Mouse (Mus musculus) monocyte, adult 2 months (primary cell): ENCODE measurements around the gene Smarcd3.

ENCODE experiments used
- DNase-seq, 2 experiments: peaks; one replicate each; pipeline ENCODE4 v3.0.0; 2022; ENCODE audit warnings: low spot score in 2 of 2, low read depth in 1 of 2

The Smarcd3 gene

DNA sequence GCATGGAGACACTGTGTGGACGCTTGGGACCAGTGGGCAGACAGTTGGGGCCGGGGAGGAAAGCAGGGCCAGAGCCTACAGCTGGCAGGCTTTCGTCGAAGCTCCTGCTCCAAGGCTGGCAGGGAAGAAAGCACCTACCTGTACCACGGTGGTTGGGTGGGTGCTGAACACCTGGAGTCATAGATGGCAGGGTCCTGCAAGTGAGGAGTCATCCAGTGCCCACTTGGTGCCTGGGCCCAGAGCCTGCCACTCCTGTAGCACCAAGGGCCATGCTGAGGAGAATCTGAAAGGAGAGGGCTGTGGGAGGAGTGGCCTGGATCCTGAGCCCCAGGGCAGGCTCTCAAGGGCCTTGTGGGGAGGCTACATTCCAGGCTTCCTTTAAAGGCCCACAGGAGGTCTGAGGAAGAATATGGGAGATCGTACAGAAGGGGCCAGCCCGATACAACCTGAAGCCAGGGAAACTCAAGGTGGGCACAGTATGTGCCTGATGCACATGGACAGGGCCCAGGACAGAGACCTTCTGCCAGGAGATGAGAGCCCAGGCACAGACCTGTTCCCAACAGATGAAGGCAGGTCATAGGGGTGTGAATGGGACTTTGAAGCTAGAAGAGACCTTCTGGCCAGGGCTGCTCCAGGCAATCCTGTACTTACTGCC lies 1.7 kb downstream of the Smarcd3 start:
- no peak for DNase-seq

DNA sequence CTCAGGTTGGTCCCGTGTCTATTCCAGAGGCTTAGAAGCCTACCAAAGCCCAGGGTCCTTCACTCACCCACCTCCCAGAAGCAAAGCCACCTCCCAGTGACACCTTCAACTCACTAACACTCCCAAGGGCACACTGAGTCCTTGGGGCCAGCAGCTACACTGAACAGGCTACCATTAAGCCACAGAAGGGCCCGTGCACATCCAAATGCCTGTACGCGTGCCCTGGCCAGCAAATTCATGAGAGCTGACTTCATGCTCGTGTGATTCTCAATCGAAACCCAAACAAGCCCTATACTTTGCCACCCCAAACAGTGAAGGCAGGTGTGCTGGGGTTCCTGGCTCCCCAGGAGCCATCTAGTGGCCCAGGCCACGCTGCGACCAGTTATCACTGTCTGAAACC lies 3.6 kb downstream of the Smarcd3 start:
- DNase-seq, result no peak

- no peak for DNase-seq
These were observed 4.1 kb downstream of the Smarcd3 start for GRCm38 (mm10) chr5:24620116-24620515.

DNA sequence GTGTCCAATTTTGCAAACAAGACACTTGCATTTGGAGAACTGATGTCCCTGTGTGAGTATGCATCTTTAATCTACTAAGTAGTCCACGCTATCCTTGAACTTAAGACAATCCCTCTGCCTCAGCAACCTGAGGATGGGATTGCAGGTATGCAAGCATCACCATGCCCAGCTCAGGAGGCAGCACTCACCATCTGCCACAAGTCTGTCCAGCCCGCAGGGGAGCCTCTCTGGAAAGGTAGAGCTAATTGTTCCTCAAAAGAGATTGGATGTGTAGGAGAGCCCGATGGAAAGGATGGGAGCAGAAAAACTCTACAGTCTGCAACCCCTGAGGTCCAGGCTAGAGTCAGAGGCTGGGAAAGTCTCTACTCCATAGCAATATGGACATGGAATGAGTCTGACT lies 5.3 kb downstream of the Smarcd3 start:
- DNase-seq, result no peak

DNA sequence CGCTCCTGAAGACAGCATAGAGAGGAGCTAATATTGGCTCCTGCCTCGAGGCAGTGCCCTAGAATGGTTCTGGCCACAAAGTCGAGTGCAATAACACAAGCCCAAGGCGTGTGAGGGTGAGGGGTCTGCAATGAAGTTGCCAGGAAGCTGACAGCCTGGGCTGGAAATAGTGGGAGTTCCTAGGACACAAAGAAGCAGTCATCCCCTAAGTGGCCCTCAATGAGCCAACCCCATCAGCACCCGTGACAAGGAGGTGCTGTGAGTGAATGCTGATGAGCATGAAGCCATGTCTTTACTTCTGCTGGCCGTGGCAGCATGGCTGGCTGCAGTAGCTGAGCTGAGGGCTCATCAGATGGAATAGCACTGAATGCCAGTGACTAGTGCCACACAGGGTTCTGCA lies 9.1 kb downstream of the Smarcd3 start:
- no peak for DNase-seq

GRCm38 (mm10) chr5:24612302-24612649 lies 11.9 kb downstream of the Smarcd3 start:
- DNase-seq, result no peak

GRCm38 (mm10) chr5:24611366-24612301 lies 12.6 kb downstream of the Smarcd3 start:
- no peak for DNase-seq

DNA sequence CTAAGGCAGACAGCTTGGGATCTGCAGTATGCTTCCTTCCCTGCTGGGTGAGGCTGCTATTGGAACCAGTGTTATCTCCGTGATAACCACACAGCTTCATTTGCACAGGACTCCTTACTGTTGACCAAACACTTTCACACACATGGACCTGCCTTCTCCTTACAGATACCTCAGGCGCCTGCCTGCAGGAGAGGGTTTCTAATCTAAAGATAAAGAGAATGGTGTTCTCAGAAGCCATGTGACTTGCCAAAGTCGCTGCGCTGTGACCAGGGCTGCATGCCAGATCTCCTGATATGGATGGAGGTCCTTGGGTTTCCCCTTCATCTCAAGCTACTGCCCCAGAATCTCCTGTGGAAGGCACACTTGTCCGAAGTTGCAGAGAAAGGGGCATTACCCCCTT lies 14.8 kb downstream of the Smarcd3 start:
- DNase-seq, result no peak

- no peak for DNase-seq
These were observed 18.1 kb downstream of the Smarcd3 start for GRCm38 (mm10) chr5:24605980-24606665.

- no peak for DNase-seq
These were observed 18.8 kb downstream of the Smarcd3 start for GRCm38 (mm10) chr5:24605321-24605979.

DNA sequence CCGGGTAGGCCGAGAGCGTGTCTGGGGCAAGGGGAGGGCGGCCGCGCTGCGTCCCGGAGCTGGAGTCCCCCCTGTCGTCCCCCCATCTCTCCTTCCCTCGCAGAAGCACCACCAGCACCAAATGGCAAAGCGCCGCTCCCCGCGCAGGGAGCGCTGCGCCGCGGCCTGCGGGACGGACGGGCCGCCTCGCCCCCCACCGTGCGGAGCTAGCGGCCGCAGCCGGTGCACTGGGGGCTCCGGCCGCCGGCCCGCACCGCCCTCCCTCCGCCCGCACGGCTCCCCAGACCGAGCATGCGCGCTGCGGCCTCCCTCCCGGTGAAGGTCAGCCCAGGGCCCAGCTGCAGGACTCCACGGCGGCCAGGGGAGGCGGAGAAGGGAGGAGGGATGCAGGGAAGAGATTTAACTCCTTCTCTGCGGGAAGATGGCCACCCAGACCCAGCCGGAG lies 19.5 kb downstream of the Smarcd3 start:
- DNase-seq, result no peak

DNA sequence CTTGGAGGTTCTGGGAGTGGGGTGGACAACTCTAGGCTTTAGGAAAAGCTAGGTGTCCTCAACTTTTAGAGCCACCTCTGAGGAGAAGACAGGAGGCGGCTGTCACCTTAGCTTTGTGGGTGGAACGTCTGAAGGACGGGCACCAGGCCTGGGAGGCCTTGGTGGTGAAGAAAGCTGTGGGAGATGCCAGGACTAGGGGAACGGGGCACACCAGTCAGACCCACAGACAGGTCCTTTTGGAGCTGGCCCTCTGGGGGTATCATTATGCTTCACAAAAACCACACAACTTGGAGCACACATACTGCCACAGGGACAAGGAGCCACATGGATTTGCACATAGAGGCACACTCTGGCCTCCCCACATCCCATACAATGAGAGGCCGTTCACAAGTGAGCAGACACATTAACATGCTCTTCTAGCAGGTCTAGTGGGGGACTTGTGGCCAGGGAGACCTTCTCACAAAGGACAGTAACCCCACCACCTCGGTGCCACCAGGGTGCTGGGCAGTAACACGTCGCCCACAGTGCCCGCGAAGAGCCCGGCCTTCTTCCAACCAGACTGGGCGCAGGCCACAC lies 20.0 kb downstream of the Smarcd3 start:
- no peak for DNase-seq

DNA sequence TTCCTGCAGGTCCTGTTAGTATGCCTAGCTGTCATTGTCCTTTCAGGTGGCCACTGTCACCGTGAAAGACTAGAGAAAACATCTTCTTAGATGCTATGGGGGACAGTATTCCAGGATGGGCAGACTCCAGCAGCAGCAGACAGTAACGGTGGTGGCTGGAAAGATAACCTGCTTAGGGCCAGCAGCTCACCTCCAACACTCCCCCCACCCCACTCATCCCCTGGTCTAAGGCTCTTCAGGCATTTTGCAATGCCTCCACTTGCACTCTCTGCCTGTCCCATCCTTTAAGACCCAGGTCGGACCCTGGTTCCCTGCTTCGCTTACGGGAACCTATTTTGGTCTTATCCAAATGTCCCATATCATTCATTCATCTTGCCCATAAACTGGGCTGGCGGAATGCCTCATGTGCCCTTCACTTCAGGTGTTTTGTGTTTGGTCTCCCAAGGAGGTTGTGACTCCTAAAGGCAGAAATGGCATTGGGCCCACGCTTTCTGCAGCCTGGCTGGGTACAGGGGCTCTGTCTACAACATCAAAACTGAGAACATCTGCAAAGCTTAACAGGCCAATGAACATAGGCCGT lies 20.7 kb downstream of the Smarcd3 start:
- DNase-seq, result no peak

DNA sequence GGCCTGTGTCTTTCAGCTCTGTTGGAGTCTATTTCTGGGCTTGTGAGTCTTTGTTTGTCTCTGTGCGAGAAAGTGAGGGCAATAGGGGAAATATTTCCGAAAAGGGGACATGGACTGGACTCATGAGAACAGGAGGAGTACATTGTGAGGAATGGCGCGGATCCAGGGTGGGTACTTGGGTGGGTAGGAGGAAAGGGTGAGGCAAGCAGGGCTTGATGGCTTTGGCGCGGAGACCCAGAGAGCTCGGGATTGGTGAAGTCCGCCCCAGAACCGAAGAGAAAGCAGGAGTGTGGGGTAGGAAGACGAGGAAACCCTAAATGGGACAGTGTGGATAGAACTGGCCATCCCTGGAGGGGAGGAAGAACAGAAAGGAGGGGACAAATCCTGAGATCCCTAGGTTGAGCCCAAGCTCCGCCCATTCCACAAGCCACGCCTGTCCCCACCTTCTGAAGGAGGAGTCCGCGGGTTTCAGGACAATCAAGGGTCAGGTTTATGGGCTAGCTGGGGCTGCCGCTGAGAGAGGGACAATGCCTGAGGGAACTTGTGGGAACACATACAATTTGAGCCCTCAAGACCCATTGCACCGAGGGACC lies 21.4 kb downstream of the Smarcd3 start:
- DNase-seq, result no peak

DNA sequence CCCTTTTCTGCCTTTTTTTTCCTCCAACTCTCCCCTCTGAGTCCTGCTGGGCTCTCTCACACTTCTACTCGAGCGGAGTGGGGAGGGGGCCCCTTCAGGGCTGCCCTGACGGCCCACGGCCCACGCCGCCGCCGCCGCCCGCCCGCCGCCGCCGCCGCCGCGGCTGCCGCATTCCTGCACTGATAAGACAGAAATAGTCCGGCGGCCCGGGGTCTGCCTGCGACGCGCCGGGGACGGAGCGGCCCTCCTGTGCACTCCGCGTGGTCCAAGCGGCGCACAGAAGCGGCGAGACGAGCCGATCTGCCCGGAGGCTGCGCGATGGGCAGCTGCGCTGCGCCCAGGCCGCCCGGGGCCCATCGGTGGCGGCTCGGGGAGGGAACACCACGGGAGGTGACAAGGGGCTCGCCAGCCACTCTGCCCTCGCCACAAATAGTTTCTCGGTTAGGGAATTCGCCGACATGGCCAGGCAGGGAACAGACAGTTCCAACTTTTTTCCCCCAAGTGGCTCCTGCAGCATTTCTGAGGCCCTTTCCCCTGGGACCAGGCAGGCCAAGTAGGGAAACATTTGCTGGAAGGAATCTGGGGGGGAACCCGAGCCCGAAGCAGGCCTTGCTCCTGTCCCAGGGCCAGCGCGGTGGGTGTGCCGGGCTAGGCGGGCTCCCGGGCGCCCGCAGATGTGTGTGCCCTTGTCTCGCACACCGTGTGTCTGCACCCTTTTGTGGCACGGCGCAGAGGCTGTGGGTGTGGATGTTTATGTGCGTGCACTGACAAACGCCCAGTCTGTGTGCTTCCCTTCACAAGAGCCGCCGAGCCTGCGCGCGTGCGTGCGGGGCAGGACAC lies 22.1 kb downstream of the Smarcd3 start:
- no peak for DNase-seq

- no peak for DNase-seq
These were observed 23.0 kb downstream of the Smarcd3 start for GRCm38 (mm10) chr5:24601071-24601835.

GRCm38 (mm10) chr5:24600236-24600635 lies 24.0 kb downstream of the Smarcd3 start:
- DNase-seq, result no peak

GRCm38 (mm10) chr5:24599137-24599536 lies 25.1 kb downstream of the Smarcd3 start:
- DNase-seq, result no peak

DNA sequence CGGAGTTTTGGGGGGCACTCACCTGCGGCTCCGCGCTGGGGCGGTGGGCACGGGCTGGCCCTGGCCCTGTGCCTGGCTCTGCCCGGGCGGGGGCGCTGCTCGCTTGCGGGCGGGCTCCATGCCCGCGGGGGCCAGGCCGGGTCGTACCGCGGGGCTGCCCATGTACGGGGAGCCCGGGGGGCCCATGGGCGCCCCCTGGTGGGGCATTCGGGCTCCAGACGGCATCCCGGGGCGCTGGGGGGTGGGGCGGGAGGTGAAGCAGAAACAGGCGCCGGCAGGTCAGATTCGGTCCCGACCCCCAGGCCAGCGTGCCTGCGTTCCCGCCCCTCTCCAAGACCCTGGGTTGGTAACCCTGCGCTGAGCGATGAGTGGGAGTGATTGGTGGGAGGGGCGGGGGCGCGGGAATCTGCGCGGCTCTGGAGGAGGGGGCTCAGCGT lies 25.6 kb downstream of the Smarcd3 start:
- DNase-seq, result no peak
